Mouse (Mus musculus): ENCODE results near the gene Fam83e.

- TF ChIP-seq CTCF (IDR thresholded peaks at IDR 0.05; ENCODE audit: borderline replicate concordance, insufficient read depth, low read depth, low read length) (no peak), POLR2A (IDR thresholded peaks at IDR 0.05; ENCODE audit: borderline replicate concordance, insufficient read depth, low read length) (no peak)
Measured at GRCm38 (mm10) chr7:45744387-45744786, 23.4 kb downstream of the Fam83e start.
